ENCODE assay signal across 17 mouse cellular contexts in the genomic region with DNA sequence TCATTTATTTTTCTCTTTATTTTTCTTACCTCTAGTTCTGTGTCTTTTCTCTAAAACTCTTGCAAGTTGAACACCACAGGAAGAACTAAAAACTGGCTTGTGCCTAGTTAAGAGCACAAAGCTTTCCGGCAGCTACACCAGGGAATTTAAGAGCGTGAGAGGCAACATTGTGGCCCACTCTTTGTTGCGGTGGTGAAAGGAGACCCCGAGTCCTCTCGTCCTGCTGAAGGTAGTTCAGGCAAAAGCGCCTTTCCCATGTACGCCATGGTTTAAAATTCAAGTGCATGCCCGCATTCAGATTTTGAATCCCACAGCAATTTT.
DNase-seq lines count a peak whose midpoint lies in the region; ATAC-seq and TF ChIP-seq lines count a peak whose summit lies in the region.
"Had no signal": no experiment of that assay in that cellular context is flagged by ENCODE, and none has a peak within 500 bp of the region (broad histone marks: within the 10 kb centered on the region; RNA-seq: fewer than 3 reads in every experiment).

No protein-coding gene starts in this region.

- no peak overlapping the region for H3K4me3 ChIP-seq in forebrain, embryonic 11.5 days (ENCODE audit: low read depth, low read length)
- peak overlapping the region; percentile 10; the same call in 1 of the 2 replicates for H3K4me3 ChIP-seq in hindbrain, embryonic 12.5 days
- peak overlapping the region; percentile 19 for H3K4me3 ChIP-seq in midbrain, embryonic 13.5 days (replicated peaks)
- no peak overlapping the region for H3K4me3 ChIP-seq in liver, postnatal 0 days (ENCODE audit: low read depth, low read length)
- H3K4me3 ChIP-seq in heart, embryonic 12.5 days: no peak overlapping the region
- H3K4me3 ChIP-seq: heart, adult 2 months; liver, embryonic 12.5 days; megakaryocyte, embryonic 14.5 days had no signal

- peak overlapping the region; percentile 18; the same call in 1 of the 2 replicates for H3K4me2 ChIP-seq in forebrain, embryonic 11.5 days (ENCODE audit: low read depth, low read length, severe bottlenecking)
- H3K4me2 ChIP-seq in hindbrain, embryonic 12.5 days (replicated peaks): peak overlapping the region; percentile 47
- peak overlapping the region; percentile 50 for H3K4me2 ChIP-seq in midbrain, embryonic 13.5 days (replicated peaks)
- H3K4me2 ChIP-seq in liver, postnatal 0 days (ENCODE audit: low read depth, low read length): no peak overlapping the region
- no peak overlapping the region for H3K4me2 ChIP-seq in heart, embryonic 12.5 days
- H3K4me2 ChIP-seq: liver, embryonic 12.5 days had no signal

- no peak for TF ChIP-seq CTCF in liver, postnatal 0 days (IDR thresholded peaks at IDR 0.05; ENCODE audit: low read depth)

- H3K9ac ChIP-seq in forebrain, embryonic 11.5 days (ENCODE audit: low read length): no peak overlapping the region
- no peak overlapping the region for H3K9ac ChIP-seq in hindbrain, embryonic 12.5 days
- H3K9ac ChIP-seq in midbrain, embryonic 13.5 days (replicated peaks): peak overlapping the region; percentile 15; the same call in 1 of the 2 replicates
- no peak overlapping the region for H3K9ac ChIP-seq in liver, postnatal 0 days (replicated peaks)
- no peak overlapping the region for H3K9ac ChIP-seq in heart, embryonic 12.5 days
- H3K9ac ChIP-seq: liver, embryonic 12.5 days had no signal

- H3K9me3 ChIP-seq in forebrain, embryonic 11.5 days (ENCODE audit: control insufficient read depth, low read length): no peaks in the 10 kb centered on the region
- H3K9me3 ChIP-seq in hindbrain, embryonic 12.5 days (replicated peaks): peaks cover 9% of the 10 kb centered on the region
- peaks cover 6% of the 10 kb centered on the region; the same call in 1 of the 2 replicates for H3K9me3 ChIP-seq in midbrain, embryonic 13.5 days
- no peaks in the 10 kb centered on the region for H3K9me3 ChIP-seq in liver, postnatal 0 days (ENCODE audit: low read length)
- H3K9me3 ChIP-seq in heart, embryonic 12.5 days (replicated peaks): no peaks in the 10 kb centered on the region; the same call in 1 of the 2 replicates

- H3K27me3 ChIP-seq in forebrain, embryonic 11.5 days (ENCODE audit: control insufficient read depth, insufficient read depth, low read length): no peaks in the 10 kb centered on the region
- no peaks in the 10 kb centered on the region for H3K27me3 ChIP-seq in hindbrain, embryonic 12.5 days
- H3K27me3 ChIP-seq in midbrain, embryonic 13.5 days: no peaks in the 10 kb centered on the region
- H3K27me3 ChIP-seq in liver, postnatal 0 days (ENCODE audit: insufficient read depth, low read length): no peaks in the 10 kb centered on the region
- H3K27me3 ChIP-seq in heart, embryonic 12.5 days (replicated peaks): no peaks in the 10 kb centered on the region
- H3K27me3 ChIP-seq: liver, embryonic 12.5 days; megakaryocyte, embryonic 14.5 days had no signal

- ATAC-seq in forebrain, embryonic 11.5 days (replicated peaks; ENCODE audit: low FRiP score): peak; percentile 50
- ATAC-seq in hindbrain, embryonic 12.5 days (ENCODE audit: low FRiP score): peak; percentile 58
- peak; percentile 61 for ATAC-seq in midbrain, embryonic 13.5 days
- ATAC-seq in liver, postnatal 0 days: no peak
- no peak for ATAC-seq in heart, embryonic 12.5 days (ENCODE audit: insufficient number of reproducible peaks, low FRiP score)
- ATAC-seq: liver, embryonic 12.5 days; lung, postnatal 0 days had no signal

- DNase-seq in embryo, embryonic 11 days: peak; percentile 28
- DNase-seq in forebrain, embryonic 11.5 days (ENCODE audit: low spot score): no peak
- no peak for DNase-seq in liver, postnatal 0 days
- no peak for DNase-seq in cerebellum, adult 11-12 months
- DNase-seq in adrenal gland, adult 2 months: no peak
- DNase-seq: adrenal gland, adult 8-10 months; cerebellum, adult 9-10 months; heart, adult 2 months; heart, postnatal 10 days; right cerebral cortex, adult 18-20 months; thymus, postnatal 25 days had no signal

- H3K4me1 ChIP-seq in forebrain, embryonic 11.5 days (replicated peaks; ENCODE audit: control insufficient read depth, insufficient read depth, low read length): peaks cover 10% of the 10 kb centered on the region
- H3K4me1 ChIP-seq in hindbrain, embryonic 12.5 days: peaks cover 19% of the 10 kb centered on the region
- H3K4me1 ChIP-seq in midbrain, embryonic 13.5 days (replicated peaks): peaks cover 24% of the 10 kb centered on the region
- no peaks in the 10 kb centered on the region for H3K4me1 ChIP-seq in liver, postnatal 0 days (ENCODE audit: insufficient read depth)
- H3K4me1 ChIP-seq in heart, embryonic 12.5 days (replicated peaks): no peaks in the 10 kb centered on the region
- H3K4me1 ChIP-seq: liver, embryonic 12.5 days; megakaryocyte, embryonic 14.5 days had no signal

- 52% methylated on average over 8 of the region's 8 CpGs for WGBS in forebrain, embryonic 11.5 days
- 32% methylated on average over 8 of the region's 8 CpGs for WGBS in hindbrain, embryonic 12.5 days
- WGBS in midbrain, embryonic 13.5 days: 26% methylated on average over 8 of the region's 8 CpGs
- 77% methylated on average over 8 of the region's 8 CpGs for WGBS in liver, postnatal 0 days (ENCODE audit: insufficient replicate concordance)
- WGBS in heart, embryonic 12.5 days: 81% methylated on average over 8 of the region's 8 CpGs

- no peaks in the 10 kb centered on the region for H3K36me3 ChIP-seq in forebrain, embryonic 11.5 days (ENCODE audit: control insufficient read depth, insufficient read depth, low read length)
- H3K36me3 ChIP-seq in hindbrain, embryonic 12.5 days: no peaks in the 10 kb centered on the region
- H3K36me3 ChIP-seq in midbrain, embryonic 13.5 days: no peaks in the 10 kb centered on the region
- H3K36me3 ChIP-seq in liver, postnatal 0 days (replicated peaks; ENCODE audit: insufficient read depth, low read length): no peaks in the 10 kb centered on the region
- H3K36me3 ChIP-seq in heart, embryonic 12.5 days: no peaks in the 10 kb centered on the region
- H3K36me3 ChIP-seq: liver, embryonic 12.5 days had no signal

- no peak for TF ChIP-seq EP300 in liver, postnatal 0 days (IDR thresholded peaks at IDR 0.05; ENCODE audit: low read depth)

- H3K27ac ChIP-seq in forebrain, embryonic 11.5 days (ENCODE audit: low read depth, low read length): peak overlapping the region; percentile 72
- peak overlapping the region; percentile 56; the same call in 1 of the 2 replicates for H3K27ac ChIP-seq in hindbrain, embryonic 12.5 days
- peak overlapping the region; percentile 77 for H3K27ac ChIP-seq in midbrain, embryonic 13.5 days
- H3K27ac ChIP-seq in liver, postnatal 0 days (ENCODE audit: low read depth): no peak overlapping the region
- no peak overlapping the region for H3K27ac ChIP-seq in heart, embryonic 12.5 days (ENCODE audit: poor library complexity, severe bottlenecking)
- H3K27ac ChIP-seq: heart, adult 2 months; liver, embryonic 12.5 days had no signal

Comparison
In these comparisons a context has a peak if more than half of its experiments do, and no peak if none do; other contexts are left out.
1. ATAC-seq: peak in forebrain, embryonic 11.5 days (single experiment), hindbrain, embryonic 12.5 days (single experiment) and midbrain, embryonic 13.5 days (single experiment); none in liver, postnatal 0 days (single experiment) and heart, embryonic 12.5 days (single experiment).
2. H3K27ac ChIP-seq: peak in forebrain, embryonic 11.5 days (single experiment), hindbrain, embryonic 12.5 days (single experiment) and midbrain, embryonic 13.5 days (single experiment); none in liver, postnatal 0 days (single experiment) and heart, embryonic 12.5 days (single experiment).
3. H3K4me2 ChIP-seq: peak in forebrain, embryonic 11.5 days (single experiment), hindbrain, embryonic 12.5 days (single experiment) and midbrain, embryonic 13.5 days (single experiment); none in liver, postnatal 0 days (single experiment) and heart, embryonic 12.5 days (single experiment).
4. H3K4me3 ChIP-seq: peak in hindbrain, embryonic 12.5 days (single experiment) and midbrain, embryonic 13.5 days (single experiment); none in forebrain, embryonic 11.5 days (single experiment), liver, postnatal 0 days (single experiment) and heart, embryonic 12.5 days (single experiment).